Mouse (Mus musculus): ENCODE measurements at regions not wholly inside any gene's neighbourhood (a gene's known extent, or its start where the extent isn't known, plus 50 kb on each side); places are given as distances from the start of the nearest gene placed in this dataset.

- intact Hi-C loops (cut with DNase I): loop anchor here (10.0 kb wide), 1 partner anchor 300 kb away; no protein-coding TSS in a partner anchor
- DNase-seq (ENCODE audit: low spot score): no peak
Observed at GRCm38 (mm10) chr15:67904646-67905045, 1403.9 kb upstream of the Lrrc6 start.

- no peak for DNase-seq (ENCODE audit: low spot score)
- intact Hi-C loops (cut with DNase I): loop anchor here (10.0 kb wide), 1 partner anchor 302 kb away; no protein-coding TSS in a partner anchor
Observed at GRCm38 (mm10) chr15:67902982-67903381, 1402.3 kb upstream of the Lrrc6 start.

- DNase-seq (ENCODE audit: low spot score): peak; percentile 47
- intact Hi-C loops (cut with DNase I): loop anchor here (10.0 kb wide), 1 partner anchor 304 kb away; no protein-coding TSS in a partner anchor
Observed at GRCm38 (mm10) chr15:67901191-67901601, 1400.5 kb upstream of the Lrrc6 start.

GRCm38 (mm10) chr15:67899772-67900171 lies 1399.1 kb upstream of the Lrrc6 start:
- intact Hi-C loops (cut with DNase I): loop anchor here (10.0 kb wide), 1 partner anchor 305 kb away; no protein-coding TSS in a partner anchor

GRCm38 (mm10) chr15:67898959-67899403 lies 1398.3 kb upstream of the Lrrc6 start:
- intact Hi-C loops (cut with DNase I): no loop called here
- DNase-seq (ENCODE audit: low spot score): peak; percentile 24

More at GRCm38 (mm10) chr15:67899772-67900171, 1399.1 kb upstream of the Lrrc6 start:
- DNase-seq (ENCODE audit: low spot score): no peak

- intact Hi-C loops (cut with DNase I): no loop called here
- DNase-seq (ENCODE audit: low spot score): no peak
Observed at GRCm38 (mm10) chr15:67892066-67892465, 1391.4 kb upstream of the Lrrc6 start.

GRCm38 (mm10) chr15:67890612-67891304 lies 1390.0 kb upstream of the Lrrc6 start:
- intact Hi-C loops (cut with DNase I): no loop called here
- DNase-seq (ENCODE audit: low spot score): no peak

GRCm38 (mm10) chr15:67888548-67888947 lies 1387.8 kb upstream of the Lrrc6 start:
- intact Hi-C loops (cut with DNase I): no loop called here
- no peak for DNase-seq (ENCODE audit: low spot score)

GRCm38 (mm10) chr15:67855291-67855690 lies 1354.6 kb upstream of the Lrrc6 start:
- intact Hi-C loops (cut with DNase I): no loop called here
- DNase-seq (ENCODE audit: low spot score): no peak

GRCm38 (mm10) chr15:67850118-67850517 lies 1349.4 kb upstream of the Lrrc6 start:
- intact Hi-C loops (cut with DNase I): no loop called here
- no peak for DNase-seq (ENCODE audit: low spot score)

GRCm38 (mm10) chr15:67845707-67846106 lies 1345.0 kb upstream of the Lrrc6 start:
- intact Hi-C loops (cut with DNase I): no loop called here
- DNase-seq (ENCODE audit: low spot score): no peak

- intact Hi-C loops (cut with DNase I): no loop called here
- DNase-seq (ENCODE audit: low spot score): no peak
Observed at GRCm38 (mm10) chr15:67840671-67841070, 1340.0 kb upstream of the Lrrc6 start.

- intact Hi-C loops (cut with DNase I): no loop called here
- DNase-seq (ENCODE audit: low spot score): no peak
Observed at GRCm38 (mm10) chr15:67825796-67826484, 1325.2 kb upstream of the Lrrc6 start.

- intact Hi-C loops (cut with DNase I): no loop called here
- DNase-seq (ENCODE audit: low spot score): no peak
Observed at GRCm38 (mm10) chr15:67823226-67823625, 1322.5 kb upstream of the Lrrc6 start.

GRCm38 (mm10) chr15:67799871-67800270 lies 1299.2 kb upstream of the Lrrc6 start:
- intact Hi-C loops (cut with DNase I): no loop called here
- no peak for DNase-seq (ENCODE audit: low spot score)

- intact Hi-C loops (cut with DNase I): no loop called here
Observed at GRCm38 (mm10) chr15:67795578-67795977, 1294.9 kb upstream of the Lrrc6 start.

GRCm38 (mm10) chr15:67792822-67793221 lies 1292.1 kb upstream of the Lrrc6 start:
- no peak for DNase-seq (ENCODE audit: low spot score)
- intact Hi-C loops (cut with DNase I): no loop called here

More at GRCm38 (mm10) chr15:67795578-67795977, 1294.9 kb upstream of the Lrrc6 start:
- no peak for DNase-seq (ENCODE audit: low spot score)

GRCm38 (mm10) chr15:67788587-67788986 lies 1287.9 kb upstream of the Lrrc6 start:
- intact Hi-C loops (cut with DNase I): no loop called here
- DNase-seq (ENCODE audit: low spot score): no peak

- intact Hi-C loops (cut with DNase I): no loop called here
- DNase-seq (ENCODE audit: low spot score): no peak
Observed at GRCm38 (mm10) chr15:67785583-67785982, 1284.9 kb upstream of the Lrrc6 start.

- DNase-seq (ENCODE audit: low spot score): no peak
- intact Hi-C loops (cut with DNase I): no loop called here
Observed at GRCm38 (mm10) chr15:67783754-67784153, 1283.0 kb upstream of the Lrrc6 start.

- DNase-seq (ENCODE audit: low spot score): no peak
- intact Hi-C loops (cut with DNase I): no loop called here
Observed at GRCm38 (mm10) chr15:67782505-67782904, 1281.8 kb upstream of the Lrrc6 start.
